Mouse (Mus musculus) hindbrain, embryonic 11.5 days (tissue): ENCODE data around the gene Arg1. TPM values are rescaled to one million over a fixed set of nuclear protein-coding genes. Genes with fewer than 3 reads are reported as not detected.

ENCODE experiments used
- ATAC-seq: fragments of 200-750 bp; cut with Nextera tagmentation; 2 replicates; pipeline ENCODE4 v1.8.0; 2017; ENCODE audit warnings: mild to moderate bottlenecking, moderate TSS enrichment, moderate library complexity; ENCODE audit not compliant: low FRiP score
- DNase-seq: peaks from one replicate; pipeline ENCODE4 v3.0.0-alpha.2; 2015; ENCODE audit warnings: low spot score
- H3K27ac ChIP-seq: fragments of 300-500 bp; sonication (generic); 2 replicates; pipeline ENCODE4 v1.5.1; 2014; ENCODE audit warnings: mild to moderate bottlenecking, low read depth, low read length
- H3K27me3 ChIP-seq: fragments of 300-500 bp; sonication (generic); 2 replicates; pipeline ENCODE4 v1.6.1; 2014; ENCODE audit warnings: mild to moderate bottlenecking, low read length, moderate library complexity, mixed read lengths; ENCODE audit not compliant: control insufficient read depth, insufficient read depth
- H3K36me3 ChIP-seq: fragments of 300-500 bp; sonication (generic); 2 replicates; pipeline ENCODE4 v1.6.1; 2014; ENCODE audit warnings: mild to moderate bottlenecking, low read length, moderate library complexity, mixed read lengths; ENCODE audit not compliant: control insufficient read depth, insufficient read depth
- H3K4me1 ChIP-seq: fragments of 300-500 bp; sonication (generic); replicated peaks from 2 replicates; pipeline ENCODE4 v1.6.1; 2014; ENCODE audit warnings: low read length, mixed read lengths; ENCODE audit not compliant: control insufficient read depth, insufficient read depth
- H3K4me2 ChIP-seq: fragments of 300-500 bp; sonication (generic); replicated peaks from 2 replicates; pipeline ENCODE4 v1.6.1; 2014; ENCODE audit warnings: mild to moderate bottlenecking, low read depth, low read length
- H3K4me3 ChIP-seq: fragments of 300-500 bp; sonication (generic); 2 replicates; pipeline ENCODE4 v1.5.1; 2014; ENCODE audit warnings: low read depth, low read length
- H3K9ac ChIP-seq: fragments of 300-500 bp; sonication (generic); 2 replicates; pipeline ENCODE4 v1.6.1; 2014; ENCODE audit warnings: low read depth, low read length
- H3K9me3 ChIP-seq: fragments of 300-500 bp; sonication (generic); 2 replicates; pipeline ENCODE4 v1.6.1; 2016; ENCODE audit warnings: low read length; ENCODE audit not compliant: control insufficient read depth
- WGBS: fragments of 180-500 bp; shearing (Covaris S2); extraction: QIAGEN DNeasy Blood & Tissue Kit; methylation state at CpG from one replicate; pipeline ENCODE4 v1.1.7; 2014; 5-methylcytosine and 5-hydroxymethylcytosine counted together
- polyA plus RNA-seq: library from polyadenylated mRNA; unstranded; fragments of >200 nt; fragmentation: Nextera tagmentation; extraction: Ambion mirVana; gene quantifications from 2 replicates; pipeline ENCODE4 v1.2.1, GENCODE M21; 2014

The Arg1 gene
- polyA plus RNA-seq: 8.3 and 8.9 TPM in 2 replicates

DNA sequence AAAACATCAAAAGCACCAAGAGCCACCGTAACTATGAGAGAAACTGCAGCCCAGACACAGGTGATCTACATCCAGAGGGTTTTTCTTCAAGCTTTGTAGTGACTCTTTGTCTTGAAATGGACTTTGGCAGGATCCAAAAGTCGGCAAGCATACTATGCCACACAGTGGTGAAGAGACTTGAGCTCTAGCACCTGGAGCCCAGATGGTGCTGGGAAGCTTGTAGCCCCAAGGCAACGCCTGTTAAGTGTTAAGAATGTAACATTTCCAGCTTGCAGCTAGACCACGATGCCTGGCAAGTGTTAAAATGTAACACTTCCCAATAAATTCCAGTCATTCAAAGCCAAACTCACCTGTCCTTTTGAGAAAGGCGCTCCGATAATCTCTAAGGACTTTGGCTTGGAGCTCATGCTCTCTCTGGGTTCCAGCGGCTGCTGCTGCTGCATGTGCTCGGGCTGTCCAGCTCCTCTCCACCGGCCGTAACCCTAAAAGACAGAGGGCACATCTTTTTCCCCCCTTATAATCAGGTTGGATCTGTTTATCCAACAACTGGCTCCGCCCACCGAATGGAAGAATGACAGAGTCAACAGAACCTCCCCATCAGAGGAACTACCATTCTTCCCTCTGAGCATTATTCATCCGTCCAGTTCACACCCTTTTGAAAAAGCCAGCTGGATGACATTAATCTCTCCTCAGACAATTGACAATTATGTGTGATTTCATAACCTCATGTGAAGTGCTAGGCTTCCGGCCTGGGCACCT, at the start of gene Arg1:
Arg1 (minus strand) TSS at position 523 of the 759 bp plus-strand sequence.
- DNase-seq (peak; percentile 48), ATAC-seq (peak; percentile 26; the same call in 1 of the 2 replicates)
- no peaks in the 10 kb centered on the region for H3K9me3 ChIP-seq
- H3K4me1 ChIP-seq: no peaks in the 10 kb centered on the region
- WGBS: 50% methylated on average over 14 of the region's 14 CpGs
- no peak within 1 kb of the TSS for H3K9ac ChIP-seq
- H3K4me3 ChIP-seq: no peak within 1 kb of the TSS
- H3K4me2 ChIP-seq: no peak within 1 kb of the TSS
- no peak within 1 kb of the TSS for H3K27ac ChIP-seq
- no peaks in the 10 kb centered on the region for H3K36me3 ChIP-seq
- no peaks in the 10 kb centered on the region for H3K27me3 ChIP-seq

DNA sequence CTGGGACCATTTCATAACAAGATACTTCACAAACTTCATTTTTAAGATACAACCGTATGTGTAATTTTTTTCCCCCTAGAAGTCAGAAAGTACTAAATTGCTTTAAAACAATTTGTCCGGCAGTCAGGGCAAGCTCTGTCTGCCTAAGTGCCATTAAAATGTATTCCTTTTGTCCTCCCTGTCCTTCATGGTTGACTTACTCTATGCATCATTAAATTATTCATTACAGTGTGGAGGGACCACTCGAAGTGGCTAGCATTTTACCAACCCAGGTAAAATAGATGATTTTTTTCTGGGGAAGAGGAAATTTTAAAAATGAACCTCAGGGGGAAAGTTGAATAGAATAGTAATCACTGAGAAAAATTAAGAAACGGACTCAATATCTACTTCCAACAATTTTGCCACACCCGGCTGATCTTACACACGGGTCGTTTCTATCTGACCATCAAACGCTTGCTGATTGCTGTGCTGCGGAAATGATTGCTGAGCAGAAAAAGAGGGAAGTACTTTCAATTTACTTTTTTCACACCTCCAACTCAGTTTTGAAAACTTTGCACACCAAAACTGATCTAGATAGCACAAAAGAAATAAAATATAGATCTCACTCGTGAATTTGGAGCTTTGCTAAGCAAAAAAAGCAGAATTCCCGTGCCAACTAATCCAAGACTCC, 46.7 kb upstream of the Arg1 start:
- Histone ChIP-seq H3K27me3 (no peaks in the 10 kb centered on the region), H3K9ac (no peak overlapping the region), H3K4me3 (no peak overlapping the region), H3K4me1 (no peaks in the 10 kb centered on the region), H3K36me3 (no peaks in the 10 kb centered on the region), H3K4me2 (no peak overlapping the region), H3K27ac (no peak overlapping the region), H3K9me3 (no peaks in the 10 kb centered on the region)
- DNase-seq (no peak), ATAC-seq (no peak)
- WGBS: 80% methylated on average over 11 of the region's 11 CpGs

DNA sequence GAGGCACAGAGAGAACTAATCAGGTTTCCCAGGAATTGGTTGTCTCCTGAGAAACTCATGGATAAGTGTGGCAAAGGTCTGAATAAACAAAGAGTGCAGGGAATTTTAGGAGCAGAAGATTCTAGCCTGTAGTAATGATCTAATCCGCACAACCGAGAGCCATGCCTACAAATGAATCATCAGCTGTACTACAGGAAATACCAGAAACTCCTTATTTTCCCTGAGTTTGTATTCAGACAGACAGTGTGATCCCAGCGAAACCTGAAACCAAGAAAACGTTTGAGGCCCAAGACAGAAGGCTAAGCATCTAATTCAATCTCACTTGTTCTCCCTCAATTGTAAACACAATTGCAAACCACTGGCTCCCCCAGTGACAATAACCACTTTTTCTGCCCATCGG, 46.1 kb upstream of the Arg1 start:
- Histone ChIP-seq H3K27ac (no peak overlapping the region), H3K4me2 (no peak overlapping the region), H3K4me1 (no peaks in the 10 kb centered on the region), H3K36me3 (no peaks in the 10 kb centered on the region), H3K4me3 (no peak overlapping the region), H3K9ac (no peak overlapping the region), H3K9me3 (no peaks in the 10 kb centered on the region), H3K27me3 (no peaks in the 10 kb centered on the region)
- WGBS: 60% methylated on average over 5 of the region's 5 CpGs
- DNase-seq (no peak), ATAC-seq (no peak)

DNA sequence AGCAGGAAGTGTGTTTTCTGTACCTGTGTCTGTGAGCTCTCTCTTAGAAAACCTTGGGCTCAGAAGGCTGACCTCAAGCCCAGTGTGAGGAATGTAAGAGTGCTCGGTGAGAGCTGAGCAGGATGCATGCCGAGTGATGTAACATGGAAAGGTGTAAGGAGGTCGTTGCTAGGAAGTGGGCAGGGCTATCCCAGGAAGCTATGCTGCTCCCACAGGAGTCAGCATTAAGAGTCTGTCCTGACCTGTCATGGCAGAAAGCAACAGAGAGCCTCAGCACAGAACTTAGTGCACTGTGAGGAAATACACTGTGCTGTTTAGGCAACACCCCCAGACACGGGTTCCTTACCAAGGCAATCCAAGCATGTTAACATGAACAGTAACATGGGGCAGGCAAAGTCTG, 45.6 kb upstream of the Arg1 start:
- Histone ChIP-seq H3K9ac (no peak overlapping the region), H3K4me2 (no peak overlapping the region), H3K9me3 (no peaks in the 10 kb centered on the region), H3K4me1 (no peaks in the 10 kb centered on the region), H3K36me3 (no peaks in the 10 kb centered on the region), H3K4me3 (no peak overlapping the region), H3K27ac (no peak overlapping the region), H3K27me3 (no peaks in the 10 kb centered on the region)
- WGBS: 72% methylated on average over 4 of the region's 4 CpGs
- no peak for ATAC-seq
- no peak for DNase-seq

- Histone ChIP-seq H3K9ac (no peak overlapping the region), H3K27ac (no peak overlapping the region), H3K27me3 (no peaks in the 10 kb centered on the region), H3K36me3 (no peaks in the 10 kb centered on the region), H3K4me2 (no peak overlapping the region), H3K4me1 (no peaks in the 10 kb centered on the region), H3K9me3 (no peaks in the 10 kb centered on the region), H3K4me3 (no peak overlapping the region)
- DNase-seq: no peak
- 62% methylated on average over 12 of the region's 12 CpGs for WGBS
- ATAC-seq: no peak
Measured at GRCm38 (mm10) chr10:24965821-24966550, 38.7 kb upstream of the Arg1 start.

- Histone ChIP-seq H3K27me3 (no peaks in the 10 kb centered on the region), H3K27ac (no peak overlapping the region), H3K9ac (no peak overlapping the region), H3K4me3 (no peak overlapping the region), H3K9me3 (no peaks in the 10 kb centered on the region), H3K4me1 (no peaks in the 10 kb centered on the region), H3K36me3 (no peaks in the 10 kb centered on the region), H3K4me2 (no peak overlapping the region)
- DNase-seq: no peak
- 69% methylated on average over 2 of the region's 2 CpGs for WGBS
- no peak for ATAC-seq
Measured at GRCm38 (mm10) chr10:24961889-24962288, 34.6 kb upstream of the Arg1 start.

- DNase-seq (peak; percentile 35), ATAC-seq (no peak)
- H3K9ac ChIP-seq: no peak overlapping the region
- H3K4me3 ChIP-seq: no peak overlapping the region
- no peaks in the 10 kb centered on the region for H3K4me1 ChIP-seq
- H3K36me3 ChIP-seq: no peaks in the 10 kb centered on the region
- no peaks in the 10 kb centered on the region for H3K27me3 ChIP-seq
- WGBS: 51% methylated on average over 2 of the region's 2 CpGs
- no peak overlapping the region for H3K4me2 ChIP-seq
- H3K27ac ChIP-seq: no peak overlapping the region
- H3K9me3 ChIP-seq: no peaks in the 10 kb centered on the region
Measured at GRCm38 (mm10) chr10:24961112-24961511, 33.8 kb upstream of the Arg1 start.

DNA sequence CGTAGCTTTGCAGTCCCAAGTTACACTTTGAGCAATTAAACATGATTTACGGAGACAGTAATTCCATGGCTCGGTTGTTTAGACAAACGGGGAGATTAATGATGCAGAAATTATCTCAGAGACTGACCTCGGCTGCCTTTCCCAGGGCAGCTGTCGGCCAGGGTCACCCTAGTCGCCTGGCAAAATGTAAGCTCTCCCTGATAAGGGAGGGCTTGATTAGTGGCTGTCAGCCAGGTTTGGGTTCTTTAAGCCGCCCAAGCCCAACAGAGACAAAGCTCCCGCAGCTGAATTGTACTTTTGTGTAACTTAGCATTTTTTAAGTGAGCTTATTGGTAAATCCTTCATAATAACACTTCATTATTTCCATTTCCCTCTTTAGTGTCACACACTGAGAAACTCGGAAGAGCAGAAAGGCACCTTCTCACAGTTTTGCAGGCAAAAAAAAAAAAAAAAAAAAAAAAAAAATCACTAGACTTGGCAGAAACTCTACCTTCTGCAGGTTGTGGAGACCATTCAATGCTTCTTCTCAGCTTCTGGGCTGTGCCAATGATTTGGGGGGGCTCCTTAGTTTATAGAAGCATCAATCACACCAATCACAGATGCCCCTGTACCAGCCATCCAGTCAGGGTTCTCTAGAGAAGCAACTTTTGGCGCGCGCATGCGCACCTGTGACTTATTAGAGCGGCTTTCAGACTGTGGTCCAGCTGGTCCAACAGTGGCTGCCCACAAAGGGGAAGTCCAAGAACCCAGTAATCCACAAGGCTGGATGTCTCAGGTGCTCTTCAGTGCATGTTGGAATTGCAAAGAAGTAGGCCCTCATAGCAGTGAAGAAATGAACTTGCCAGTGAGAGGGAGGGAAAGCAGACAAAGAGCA, 32.0 kb upstream of the Arg1 start:
- WGBS: 53% methylated on average over 15 of the region's 15 CpGs
- Histone ChIP-seq H3K9me3 (no peaks in the 10 kb centered on the region), H3K4me1 (no peaks in the 10 kb centered on the region), H3K27me3 (no peaks in the 10 kb centered on the region), H3K4me2 (no peak overlapping the region), H3K4me3 (no peak overlapping the region), H3K9ac (no peak overlapping the region), H3K27ac (no peak overlapping the region), H3K36me3 (no peaks in the 10 kb centered on the region)
- DNase-seq (no peak), ATAC-seq (no peak)
